Mouse (Mus musculus) brain, embryonic 14.5 days (tissue): ENCODE results near the gene Tbc1d30.

Source experiments
- CTCF ChIP-seq: fragments of 200-500 bp; IDR thresholded peaks from 2 replicates; pipeline ENCODE4 v1.5.1; 2012; ENCODE audit warnings: inconsistent platforms, mild to moderate bottlenecking, moderate library complexity, borderline replicate concordance; ENCODE audit not compliant: insufficient read depth, insufficient read length; ENCODE audit errors: extremely low read depth
- POLR2A ChIP-seq: fragments of 200-500 bp; IDR thresholded peaks from 2 replicates; pipeline ENCODE4 v1.6.1; 2012; ENCODE audit warnings: mild to moderate bottlenecking, inconsistent platforms, borderline replicate concordance; ENCODE audit not compliant: poor library complexity, insufficient read depth, insufficient read length, severe bottlenecking; ENCODE audit errors: extremely low read depth

DNA sequence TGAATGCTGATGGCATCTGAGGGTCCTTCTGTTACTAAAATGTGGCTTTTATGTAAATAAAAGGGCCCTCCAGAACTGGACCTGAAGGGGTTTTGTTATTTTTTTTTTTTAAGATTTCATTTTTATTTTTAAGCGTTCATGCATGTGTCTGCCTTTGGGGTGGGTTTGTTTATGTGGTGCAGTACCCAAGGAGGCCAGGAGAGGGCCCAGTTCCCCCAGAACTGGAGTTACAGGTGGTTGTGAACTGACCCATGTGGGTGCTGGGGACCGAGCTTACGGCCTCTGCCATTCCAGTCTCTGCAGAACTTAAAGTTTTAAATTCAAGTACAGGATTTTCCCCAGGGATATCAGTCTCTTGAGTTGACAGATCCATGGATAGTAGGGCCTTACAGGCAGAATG, 28.3 kb upstream of the Tbc1d30 start:
- TF ChIP-seq CTCF (peak; percentile 35; the same call in 1 of the 2 replicates), POLR2A (no peak)
